Mouse (Mus musculus) liver, adult 2 months (tissue): ENCODE results near the gene Cplx3.

Experiments used
- CTCF ChIP-seq: fragments of 200-500 bp; IDR thresholded peaks from 2 replicates; pipeline ENCODE4 v1.5.1; 2011; ENCODE audit warnings: low read depth, low read length, control low read depth
- POLR2A ChIP-seq: fragments of 200-500 bp; IDR thresholded peaks from 2 replicates; pipeline ENCODE4 v1.6.1; 2011; ENCODE audit warnings: low read length, control low read depth; ENCODE audit not compliant: insufficient read depth; ENCODE audit errors: extremely low read depth

DNA sequence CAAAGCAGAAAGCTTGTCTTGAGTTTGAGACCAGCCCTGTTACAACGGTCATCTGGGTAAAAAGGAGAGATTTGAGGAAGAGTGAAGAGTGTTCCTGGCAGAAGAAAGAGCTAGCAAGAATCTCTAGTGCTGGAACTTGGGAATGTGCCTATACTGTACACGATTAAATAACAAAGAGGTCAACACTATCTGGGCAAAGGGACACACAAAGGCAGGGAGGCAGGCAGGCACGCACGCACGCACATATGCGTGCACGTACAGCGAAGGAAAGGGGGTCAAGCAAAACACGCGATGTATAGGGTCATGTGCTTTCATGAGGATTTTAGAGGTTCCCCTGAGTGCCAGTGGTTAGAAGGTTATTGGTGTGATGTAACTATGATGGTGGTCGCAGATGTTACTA lies 53.0 kb downstream of the Cplx3 start:
- TF ChIP-seq POLR2A (no peak), CTCF (no peak)
